Mouse (Mus musculus) midbrain, embryonic 16.5 days (tissue): ENCODE measurements at regions not wholly inside any gene's neighbourhood (a gene's known extent, or its start where the extent isn't known, plus 50 kb on each side); places are given as distances from the start of the nearest gene placed in this dataset.

Source experiments
- ATAC-seq: fragments of 200-750 bp; cut with Nextera tagmentation; 2 replicates; pipeline ENCODE4 v1.8.0; 2017; ENCODE audit warnings: moderate TSS enrichment
- H3K27ac ChIP-seq: fragments of 300-500 bp; sonication (generic); 2 replicates; pipeline ENCODE4 v1.5.1; 2014; ENCODE audit warnings: mild to moderate bottlenecking, low read length, mixed read lengths
- H3K27me3 ChIP-seq: fragments of 300-500 bp; sonication (generic); 2 replicates; pipeline ENCODE4 v1.6.1; 2014; ENCODE audit warnings: low read depth, low read length, mixed read lengths; ENCODE audit not compliant: control insufficient read depth, insufficient read depth
- H3K36me3 ChIP-seq: fragments of 300-500 bp; sonication (generic); 2 replicates; pipeline ENCODE4 v1.6.1; 2014; ENCODE audit warnings: mild to moderate bottlenecking, low read length, moderate library complexity, mixed read lengths; ENCODE audit not compliant: control insufficient read depth, insufficient read depth
- H3K4me1 ChIP-seq: fragments of 300-500 bp; sonication (generic); 2 replicates; pipeline ENCODE4 v1.6.1; 2014; ENCODE audit warnings: mild to moderate bottlenecking, low read length, mixed read lengths; ENCODE audit not compliant: control insufficient read depth, insufficient read depth
- H3K4me2 ChIP-seq: fragments of 300-500 bp; sonication (generic); 2 replicates; pipeline ENCODE4 v1.6.1; 2014; ENCODE audit warnings: mild to moderate bottlenecking, low read length, mixed read lengths
- H3K4me3 ChIP-seq: fragments of 300-500 bp; sonication (generic); 2 replicates; pipeline ENCODE4 v1.5.1; 2014; ENCODE audit warnings: low read depth, mild to moderate bottlenecking, low read length, moderate library complexity, mixed read lengths
- H3K9ac ChIP-seq: fragments of 300-500 bp; sonication (generic); 2 replicates; pipeline ENCODE4 v1.6.1; 2014; ENCODE audit warnings: low read depth, low read length, mixed read lengths
- H3K9me3 ChIP-seq: fragments of 300-500 bp; sonication (generic); replicated peaks from 2 replicates; pipeline ENCODE4 v1.6.1; 2014; ENCODE audit warnings: mild to moderate bottlenecking, low read length, mixed read lengths; ENCODE audit not compliant: control insufficient read depth, poor library complexity, severe bottlenecking
- WGBS: fragments of 180-500 bp; shearing (Covaris S2); extraction: QIAGEN DNeasy Blood & Tissue Kit; methylation state at CpG from one replicate; pipeline ENCODE4 v1.1.7; 2014; 5-methylcytosine and 5-hydroxymethylcytosine counted together

DNA sequence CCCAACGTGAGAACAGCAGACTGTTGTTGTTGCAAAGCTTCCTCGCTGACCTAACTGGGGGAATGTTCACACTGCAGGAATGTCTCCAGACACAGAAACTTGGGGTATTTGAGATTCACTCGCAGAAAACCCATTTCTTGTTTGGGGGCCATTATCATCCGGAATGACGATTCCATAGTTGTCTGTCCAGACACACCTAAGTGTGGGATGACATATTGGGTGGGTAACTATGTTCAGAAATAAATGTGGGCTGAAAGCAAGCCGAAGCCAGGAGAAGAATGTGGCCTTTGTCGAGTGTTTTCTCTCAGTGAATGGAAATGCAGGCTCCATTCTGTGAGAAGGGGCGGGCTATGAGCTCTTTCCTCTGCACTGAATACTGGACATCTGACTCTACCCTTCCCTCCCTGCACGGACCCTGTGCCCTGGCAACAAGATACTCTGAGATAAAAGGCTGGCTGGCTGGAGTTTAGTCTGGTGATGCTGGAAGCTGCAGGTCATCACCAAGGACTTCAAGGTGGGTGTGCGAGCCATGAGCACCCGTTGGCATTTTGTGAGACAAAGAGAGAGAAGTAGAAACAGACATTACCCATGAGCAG lies 269.7 kb downstream of the Irs2 start:
- H3K27ac ChIP-seq = peak overlapping the region; percentile 24; the same call in 1 of the 2 replicates
- no peaks in the 10 kb centered on the region for H3K36me3 ChIP-seq
- WGBS = 32% methylated on average over 11 of the region's 11 CpGs
- H3K4me3 ChIP-seq = no peak overlapping the region
- no peaks in the 10 kb centered on the region for H3K27me3 ChIP-seq
- H3K9me3 ChIP-seq = no peaks in the 10 kb centered on the region
- ATAC-seq = 0 out of 2 replicates have a peak, but pooled peaks have one; percentile 49
- no peak overlapping the region for H3K9ac ChIP-seq
- H3K4me1 ChIP-seq = peaks cover 6% of the 10 kb centered on the region; the same call in 1 of the 2 replicates
- no peak overlapping the region for H3K4me2 ChIP-seq

DNA sequence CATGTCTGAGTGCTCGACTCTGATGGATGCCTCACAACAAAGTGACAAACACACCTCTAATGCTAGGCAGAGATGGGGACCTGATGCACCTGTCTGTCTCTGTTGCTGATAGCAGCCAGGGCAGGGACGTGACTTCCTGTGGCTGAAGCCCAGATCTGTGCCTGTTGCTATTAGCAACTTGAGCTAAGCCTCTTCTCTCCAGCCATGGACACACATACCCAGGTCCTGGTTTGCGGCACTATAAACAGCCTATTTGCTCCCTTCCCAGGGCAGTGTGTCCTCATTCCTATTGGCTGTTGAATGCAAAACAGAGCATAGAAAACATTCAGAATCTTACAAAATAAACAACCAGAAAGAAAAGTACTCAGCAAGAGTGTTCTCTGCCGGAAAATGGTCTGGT lies 273.5 kb downstream of the Irs2 start:
- H3K27me3 ChIP-seq = no peaks in the 10 kb centered on the region
- no peak overlapping the region for H3K9ac ChIP-seq
- no peak overlapping the region for H3K4me3 ChIP-seq
- H3K4me2 ChIP-seq = no peak overlapping the region
- H3K4me1 ChIP-seq = peaks cover 6% of the 10 kb centered on the region; the same call in 1 of the 2 replicates
- ATAC-seq = 0 out of 2 replicates have a peak, but pooled peaks have one; percentile 51
- H3K27ac ChIP-seq = no peak overlapping the region
- no peaks in the 10 kb centered on the region for H3K36me3 ChIP-seq
- WGBS = 62% methylated on average over 4 of the region's 4 CpGs
- no peaks in the 10 kb centered on the region; the same call in 1 of the 2 replicates for H3K9me3 ChIP-seq

DNA sequence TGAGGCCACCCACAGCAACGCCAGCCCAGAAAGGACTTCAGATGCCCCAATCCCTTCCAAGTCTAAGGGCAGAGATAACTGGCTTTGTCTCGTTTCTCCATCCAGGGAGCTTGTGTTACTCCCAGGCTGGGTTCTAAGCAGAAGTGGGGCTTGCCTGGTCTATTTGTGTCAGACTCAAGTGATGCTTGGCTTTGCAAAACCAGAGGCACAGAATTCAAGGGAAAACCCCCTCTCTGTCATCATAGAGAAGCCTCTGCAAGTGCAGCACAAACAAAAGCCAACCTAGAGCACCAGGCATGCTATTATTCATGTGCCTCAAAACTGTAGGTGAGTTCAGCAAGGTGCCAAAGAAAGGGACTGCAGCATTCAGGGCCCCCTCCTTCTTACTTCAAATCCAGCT lies 284.9 kb downstream of the Irs2 start:
- Histone ChIP-seq H3K27ac (no peak overlapping the region), H3K9ac (no peak overlapping the region), H3K27me3 (no peaks in the 10 kb centered on the region), H3K4me3 (no peak overlapping the region), H3K9me3 (no peaks in the 10 kb centered on the region), H3K4me2 (no peak overlapping the region), H3K4me1 (no peaks in the 10 kb centered on the region), H3K36me3 (no peaks in the 10 kb centered on the region)
- no peak for ATAC-seq
- WGBS = 72% methylated on average over 2 of the region's 2 CpGs

DNA sequence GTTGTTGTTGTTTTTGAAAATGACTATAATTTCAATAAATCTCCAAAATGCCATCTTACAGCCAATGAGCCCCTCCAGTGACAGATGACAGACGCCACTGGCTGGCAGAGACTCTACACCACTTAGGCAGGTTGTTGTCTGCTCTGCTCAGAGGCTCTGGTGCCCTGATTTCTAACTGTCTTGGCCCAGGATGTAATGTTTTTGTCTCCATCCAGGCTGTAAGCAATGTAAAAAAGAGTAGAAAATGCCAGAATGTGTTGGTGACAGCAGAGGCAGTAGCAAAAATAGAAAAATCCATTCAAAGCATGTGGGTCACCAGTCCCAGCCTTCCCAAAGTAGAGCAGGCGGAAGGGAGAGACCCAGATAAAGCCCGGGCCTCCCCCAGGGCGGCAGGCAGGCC lies 285.5 kb downstream of the Irs2 start:
- H3K9ac ChIP-seq = no peak overlapping the region
- no peaks in the 10 kb centered on the region for H3K9me3 ChIP-seq
- no peak overlapping the region for H3K4me3 ChIP-seq
- H3K4me2 ChIP-seq = no peak overlapping the region
- 84% methylated on average over 4 of the region's 4 CpGs for WGBS
- ATAC-seq = no peak
- H3K4me1 ChIP-seq = no peaks in the 10 kb centered on the region
- H3K36me3 ChIP-seq = no peaks in the 10 kb centered on the region
- H3K27ac ChIP-seq = no peak overlapping the region
- H3K27me3 ChIP-seq = no peaks in the 10 kb centered on the region

DNA sequence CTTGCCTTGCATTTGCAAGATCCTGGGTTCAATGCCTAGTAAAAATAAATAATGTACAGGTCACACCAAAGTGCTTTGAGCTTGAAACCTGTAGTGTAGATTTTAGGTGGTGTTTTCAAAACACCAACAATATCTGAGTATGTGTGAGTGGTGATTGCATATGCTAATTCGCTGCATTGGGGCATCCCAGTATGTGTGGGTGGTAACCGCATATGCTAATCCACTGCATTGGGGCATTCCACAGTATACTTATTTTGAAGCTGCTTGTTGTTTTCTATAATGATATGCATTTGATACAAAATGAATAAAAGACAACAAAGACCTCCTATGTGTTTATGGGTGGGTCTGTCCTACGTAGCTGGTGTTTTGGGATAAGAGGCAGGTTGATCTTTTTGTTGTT lies 285.9 kb downstream of the Irs2 start:
- Histone ChIP-seq H3K4me3 (no peak overlapping the region), H3K9me3 (no peaks in the 10 kb centered on the region), H3K9ac (no peak overlapping the region), H3K27ac (no peak overlapping the region), H3K4me2 (no peak overlapping the region), H3K4me1 (no peaks in the 10 kb centered on the region), H3K27me3 (no peaks in the 10 kb centered on the region), H3K36me3 (no peaks in the 10 kb centered on the region)
- WGBS = 84% methylated on average over 3 of the region's 3 CpGs
- no peak for ATAC-seq

DNA sequence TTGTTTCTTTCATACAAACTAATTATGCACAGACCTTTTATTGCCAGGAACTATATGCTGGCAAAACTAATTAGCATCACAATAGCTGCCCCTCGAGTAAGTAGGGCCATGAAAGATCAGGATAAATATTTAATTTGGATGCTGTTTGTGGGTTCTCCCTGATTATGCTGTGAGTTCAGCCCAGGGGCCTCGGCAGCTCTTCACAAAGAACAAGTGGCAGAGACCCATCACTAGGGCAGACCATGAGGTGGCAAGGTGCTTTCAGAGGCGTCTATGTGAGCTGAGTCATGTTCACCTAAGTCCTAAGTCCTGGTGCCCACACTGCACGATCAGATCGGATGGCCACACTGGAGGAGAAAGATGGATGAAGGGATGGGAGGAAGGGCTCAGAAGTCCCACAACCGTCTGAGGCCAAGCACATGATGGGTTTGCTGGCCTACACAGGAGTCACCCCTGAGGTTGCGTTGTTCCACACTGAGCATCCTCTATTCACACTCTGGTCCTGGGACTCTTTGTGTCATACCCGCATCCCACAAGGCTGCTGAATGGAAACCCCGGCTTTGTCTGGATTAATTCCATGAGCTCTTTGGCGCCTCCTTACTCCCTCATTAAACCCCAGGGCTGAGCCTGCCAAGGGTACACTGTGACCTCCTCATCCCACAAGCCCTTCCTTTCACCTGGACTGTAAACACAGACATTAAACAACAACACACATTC lies 287.0 kb downstream of the Irs2 start:
- no peaks in the 10 kb centered on the region for H3K4me1 ChIP-seq

DNA sequence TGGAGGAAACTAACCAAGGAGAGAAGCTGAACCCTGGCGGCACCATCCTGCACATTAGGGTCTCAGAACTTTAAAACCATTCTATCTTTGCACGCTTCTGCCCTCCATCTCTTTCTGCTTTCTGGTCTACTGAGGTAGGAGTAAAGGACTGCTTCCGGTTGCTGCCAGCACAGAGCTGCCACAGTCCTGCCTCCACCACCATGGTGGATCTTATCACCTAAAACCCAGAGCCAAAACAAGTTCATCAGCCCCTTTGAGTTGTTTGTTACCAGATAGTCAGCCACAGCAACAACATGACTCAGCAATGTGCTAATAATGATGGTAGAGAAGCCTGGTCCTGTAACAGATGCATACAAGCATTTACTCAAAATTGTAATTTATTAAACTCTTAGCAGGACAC lies 287.9 kb downstream of the Irs2 start:
- Histone ChIP-seq H3K36me3 (no peaks in the 10 kb centered on the region), H3K4me1 (no peaks in the 10 kb centered on the region), H3K27ac (no peak overlapping the region), H3K27me3 (no peaks in the 10 kb centered on the region), H3K4me3 (no peak overlapping the region), H3K9ac (no peak overlapping the region), H3K4me2 (no peak overlapping the region), H3K9me3 (no peaks in the 10 kb centered on the region)
- ATAC-seq = no peak
- WGBS = 96% methylated on average over 3 of the region's 3 CpGs

More for the DNA sequence above, 287.0 kb downstream of the Irs2 start:
- 30% methylated on average over 10 of the region's 10 CpGs for WGBS
- Histone ChIP-seq H3K4me2 (no peak overlapping the region), H3K4me3 (no peak overlapping the region), H3K36me3 (no peaks in the 10 kb centered on the region), H3K9ac (no peak overlapping the region), H3K9me3 (no peaks in the 10 kb centered on the region), H3K27ac (no peak overlapping the region), H3K27me3 (no peaks in the 10 kb centered on the region)
- 0 out of 2 replicates have a peak, but pooled peaks have one; percentile 12 for ATAC-seq

DNA sequence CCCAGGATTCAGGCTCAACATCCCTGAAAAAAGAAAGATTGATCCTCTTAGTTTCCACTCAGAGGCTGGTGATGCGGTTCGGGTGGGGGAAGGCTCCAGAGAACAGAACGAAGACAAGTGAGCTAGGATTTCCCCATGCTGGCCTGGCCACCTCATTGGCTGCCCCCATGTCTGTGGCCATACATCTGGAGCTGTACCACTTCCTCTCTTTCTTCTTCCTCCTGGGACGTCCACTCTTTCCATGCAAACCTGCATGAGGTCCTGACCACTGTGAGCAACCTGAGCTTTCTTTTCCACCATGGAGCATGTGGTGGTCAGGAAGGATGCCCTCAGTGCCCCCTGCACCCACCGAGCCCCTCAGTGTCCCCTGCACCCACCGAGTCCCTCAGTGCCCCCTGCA lies 288.8 kb downstream of the Irs2 start:
- Histone ChIP-seq H3K9ac (no peak overlapping the region), H3K9me3 (no peaks in the 10 kb centered on the region), H3K36me3 (no peaks in the 10 kb centered on the region), H3K4me2 (no peak overlapping the region), H3K4me1 (no peaks in the 10 kb centered on the region), H3K27ac (no peak overlapping the region), H3K4me3 (no peak overlapping the region), H3K27me3 (no peaks in the 10 kb centered on the region)
- ATAC-seq = no peak
- WGBS = 95% methylated on average over 6 of the region's 6 CpGs

DNA sequence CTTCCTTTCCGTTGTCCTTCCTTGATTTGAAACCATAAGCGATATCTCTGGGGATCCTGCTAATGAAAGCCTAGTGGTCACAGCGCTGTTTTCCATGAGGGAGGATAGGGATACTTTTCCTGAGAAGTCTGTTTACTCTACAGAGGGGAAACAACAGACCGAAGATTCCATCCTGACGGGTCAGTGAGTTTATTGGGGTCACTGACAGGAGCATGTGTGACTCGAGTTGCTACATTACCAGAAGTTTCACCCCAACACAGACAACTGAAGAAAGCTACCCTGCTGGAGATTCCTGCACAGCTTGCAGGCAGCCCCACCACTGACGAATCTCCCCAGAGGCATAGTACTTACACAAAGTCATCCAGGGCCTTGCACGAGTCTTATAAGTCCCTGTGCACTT lies 291.0 kb downstream of the Irs2 start:
- Histone ChIP-seq H3K27ac (no peak overlapping the region), H3K4me1 (no peaks in the 10 kb centered on the region), H3K9ac (no peak overlapping the region), H3K36me3 (no peaks in the 10 kb centered on the region), H3K27me3 (no peaks in the 10 kb centered on the region), H3K4me3 (no peak overlapping the region), H3K4me2 (no peak overlapping the region), H3K9me3 (no peaks in the 10 kb centered on the region)
- ATAC-seq = no peak
- WGBS = 79% methylated on average over 8 of the region's 8 CpGs
